23 mouse cellular contexts compared by ENCODE assay signal in genomic region chr12:45006569-45006968, GRCm38 (mm10).
A peak's percentile ranks its signal among the peaks of the same experiment; 100 is the strongest.
DNase-seq lines count a peak whose midpoint lies in the region; ATAC-seq lines count a peak whose summit lies in the region.
"Had no signal": no experiment of that assay in that cellular context is flagged by ENCODE, and none has a peak within 500 bp of the region (broad histone marks: within the 10 kb centered on the region; RNA-seq: fewer than 3 reads in every experiment).

No protein-coding gene starts in this region.

- no peak overlapping the region for H3K4me3 ChIP-seq in heart, embryonic 15.5 days
- no peak overlapping the region for H3K4me3 ChIP-seq in limb, embryonic 13.5 days
- no peak overlapping the region for H3K4me3 ChIP-seq in limb, embryonic 10.5 days
- H3K4me3 ChIP-seq in brown adipose tissue, adult 24 weeks (ENCODE audit: insufficient read depth, low read depth, low read length) = no peak overlapping the region
- H3K4me3 ChIP-seq in intestine, embryonic 16.5 days (ENCODE audit: low read length) = no peak overlapping the region
- H3K4me3 ChIP-seq: forebrain, embryonic 10.5 days; hindbrain, embryonic 10.5 days had no signal

- 53% methylated on average over 2 of the region's 2 CpGs for WGBS in heart, embryonic 15.5 days
- 69% methylated on average over 2 of the region's 2 CpGs for WGBS in limb, embryonic 13.5 days
- 95% methylated on average over 2 of the region's 2 CpGs for WGBS in limb, embryonic 10.5 days
- 26% methylated on average over 2 of the region's 2 CpGs for WGBS in intestine, embryonic 16.5 days

- no peak overlapping the region for H3K9ac ChIP-seq in heart, embryonic 15.5 days
- H3K9ac ChIP-seq in limb, embryonic 13.5 days = no peak overlapping the region
- H3K9ac ChIP-seq in intestine, embryonic 16.5 days (ENCODE audit: low read depth, low read length) = no peak overlapping the region
- H3K9ac ChIP-seq: forebrain, postnatal 0 days had no signal

- intact Hi-C loops in heart, postnatal 14 days (cut with DNase I) = loop anchor here (10.0 kb wide), 1 partner anchor 158 kb away; no protein-coding TSS in a partner anchor

- H3K36me3 ChIP-seq in heart, embryonic 15.5 days = no peaks in the 10 kb centered on the region
- no peaks in the 10 kb centered on the region for H3K36me3 ChIP-seq in limb, embryonic 13.5 days
- H3K36me3 ChIP-seq in limb, embryonic 10.5 days = no peaks in the 10 kb centered on the region
- no peaks in the 10 kb centered on the region for H3K36me3 ChIP-seq in intestine, embryonic 16.5 days (ENCODE audit: control insufficient read depth, insufficient read depth, low read length)
- H3K36me3 ChIP-seq: hindbrain, embryonic 10.5 days had no signal

- no peak for DNase-seq in heart, postnatal 14 days
- DNase-seq in limb, embryonic 10.5 days (ENCODE audit: low spot score) = no peak
- DNase-seq in gastrocnemius, postnatal 4 days (ENCODE audit: low spot score in 2 of 2) = no peak
- DNase-seq: adrenal gland, postnatal 25 days; cerebellum, adult 11-12 months; cerebellum, postnatal 25 days; forebrain, postnatal 0 days; kidney, adult 8-10 months; layer of hippocampus, postnatal 36 days; retina, postnatal 1 day; right cerebral cortex, postnatal 4 days; thymus, postnatal 14 days had no signal

- H3K27ac ChIP-seq in heart, embryonic 15.5 days = 0 out of 2 replicates have a peak overlapping the region, but pooled peaks have one; percentile 10
- no peak overlapping the region for H3K27ac ChIP-seq in limb, embryonic 13.5 days
- no peak overlapping the region for H3K27ac ChIP-seq in limb, embryonic 10.5 days
- H3K27ac ChIP-seq in brown adipose tissue, adult 24 weeks (replicated peaks; ENCODE audit: low read depth, low read length) = 0 out of 2 replicates have a peak overlapping the region, but pooled peaks have one; percentile 14
- H3K27ac ChIP-seq in intestine, embryonic 16.5 days (ENCODE audit: low read length) = no peak overlapping the region
- H3K27ac ChIP-seq: forebrain, embryonic 10.5 days; hindbrain, embryonic 10.5 days; hindbrain, postnatal 0 days; macrophage had no signal

- ATAC-seq in heart, embryonic 15.5 days (replicated peaks; ENCODE audit: insufficient number of reproducible peaks, insufficient read depth, low FRiP score, low read depth) = peak; percentile 50; the same call in 1 of the 2 replicates
- ATAC-seq in limb, embryonic 13.5 days (ENCODE audit: low FRiP score, low read depth) = peak; percentile 48; the same call in 1 of the 2 replicates
- ATAC-seq in intestine, embryonic 16.5 days = peak; percentile 62
- ATAC-seq in monocyte, adult 5-6 weeks (replicated peaks; ENCODE audit: insufficient number of reproducible peaks, low FRiP score, low TSS enrichment, poor library complexity, severe bottlenecking) = no peak
- ATAC-seq: forebrain, postnatal 0 days; hindbrain, postnatal 0 days had no signal

- no peaks in the 10 kb centered on the region for H3K27me3 ChIP-seq in heart, embryonic 15.5 days
- H3K27me3 ChIP-seq in limb, embryonic 13.5 days = no peaks in the 10 kb centered on the region
- H3K27me3 ChIP-seq in limb, embryonic 10.5 days (ENCODE audit: low read depth, poor library complexity, severe bottlenecking) = no peaks in the 10 kb centered on the region
- H3K27me3 ChIP-seq in intestine, embryonic 16.5 days (replicated peaks; ENCODE audit: control insufficient read depth, insufficient read depth, low read length) = no peaks in the 10 kb centered on the region
- H3K27me3 ChIP-seq: CH12.LX had no signal

- no peaks in the 10 kb centered on the region for H3K9me3 ChIP-seq in heart, embryonic 15.5 days (replicated peaks)
- no peaks in the 10 kb centered on the region for H3K9me3 ChIP-seq in limb, embryonic 13.5 days
- H3K9me3 ChIP-seq in limb, embryonic 10.5 days (replicated peaks) = no peaks in the 10 kb centered on the region
- H3K9me3 ChIP-seq in intestine, embryonic 16.5 days (ENCODE audit: control insufficient read depth, low read length) = no peaks in the 10 kb centered on the region
- H3K9me3 ChIP-seq: forebrain, embryonic 10.5 days; hindbrain, embryonic 10.5 days had no signal

- H3K4me1 ChIP-seq in heart, embryonic 15.5 days (replicated peaks) = 0 out of 2 replicates have a peak, but pooled peaks cover 3% of the 10 kb centered on the region
- H3K4me1 ChIP-seq in limb, embryonic 13.5 days = peaks cover 13% of the 10 kb centered on the region
- no peaks in the 10 kb centered on the region for H3K4me1 ChIP-seq in limb, embryonic 10.5 days
- H3K4me1 ChIP-seq in brown adipose tissue, adult 24 weeks (ENCODE audit: control insufficient read depth, insufficient read depth, insufficient read length, low read length) = peaks cover 6% of the 10 kb centered on the region
- H3K4me1 ChIP-seq in intestine, embryonic 16.5 days (ENCODE audit: control insufficient read depth, insufficient read depth, low read length) = no peaks in the 10 kb centered on the region
- H3K4me1 ChIP-seq: forebrain, embryonic 10.5 days; hindbrain, embryonic 10.5 days had no signal

- no peak overlapping the region for H3K4me2 ChIP-seq in heart, embryonic 15.5 days
- no peak overlapping the region for H3K4me2 ChIP-seq in limb, embryonic 13.5 days (replicated peaks)
- H3K4me2 ChIP-seq in intestine, embryonic 16.5 days (ENCODE audit: low read depth, low read length) = no peak overlapping the region
- H3K4me2 ChIP-seq: midbrain, embryonic 11.5 days had no signal

Comparison
In these comparisons a context has a peak if more than half of its experiments do, and no peak if none do; other contexts are left out.
1. H3K27ac ChIP-seq: peak in heart, embryonic 15.5 days (single experiment) and brown adipose tissue, adult 24 weeks (single experiment); none in limb, embryonic 13.5 days (single experiment), limb, embryonic 10.5 days (single experiment) and intestine, embryonic 16.5 days (single experiment).